Mouse (Mus musculus): ENCODE results near the gene Mustn1. TPM values are rescaled to one million over a fixed set of nuclear protein-coding genes. Genes with fewer than 3 reads are reported as not detected.

Mustn1 gene
- polyA plus RNA-seq, 1 experiment from 2014 or later = 5.9 TPM

GRCm38 (mm10) chr14:30880811-30881717 lies 2.1 kb downstream of the Mustn1 start:
- no peak for ATAC-seq (ENCODE audit: insufficient number of reproducible peaks, insufficient read depth, low FRiP score, low TSS enrichment, low read depth)
- 81% methylated on average over 17 of the region's 17 CpGs for WGBS
- Histone ChIP-seq H3K36me3 (peaks cover 13% of the 10 kb centered on the region), H3K27me3 (no peaks in the 10 kb centered on the region), H3K9me3 (no peaks in the 10 kb centered on the region), H3K9ac (replicated peaks) (no peak overlapping the region), H3K27ac (no peak overlapping the region), H3K4me1 (replicated peaks) (0 out of 2 replicates have a peak, but pooled peaks cover 4% of the 10 kb centered on the region), H3K4me3 (replicated peaks) (no peak overlapping the region), H3K4me2 (no peak overlapping the region)

DNA sequence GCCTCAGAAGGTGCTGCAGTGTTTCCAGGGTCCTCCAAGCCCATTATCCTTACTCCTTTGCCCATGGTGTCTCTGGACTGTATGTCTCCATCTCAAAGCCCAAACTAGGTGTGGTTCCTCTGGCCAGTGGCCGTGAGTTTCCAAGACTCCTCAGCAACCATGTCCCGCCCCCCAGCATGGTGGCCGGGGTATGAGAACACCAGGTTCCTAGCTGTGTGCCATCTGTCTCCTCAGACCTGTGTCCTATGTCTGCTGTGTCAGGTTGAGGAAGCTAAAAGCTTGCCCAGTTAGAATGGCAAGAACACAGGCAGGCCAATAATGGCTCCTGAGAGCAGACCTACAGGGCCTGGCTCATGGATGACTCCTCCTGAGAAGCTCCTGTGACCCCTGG lies 2.7 kb downstream of the Mustn1 start:
- Histone ChIP-seq H3K36me3 (peaks cover 7% of the 10 kb centered on the region; the same call in 1 of the 2 replicates), H3K4me3 (replicated peaks) (no peak overlapping the region), H3K27ac (no peak overlapping the region), H3K4me1 (replicated peaks) (0 out of 2 replicates have a peak, but pooled peaks cover 4% of the 10 kb centered on the region), H3K9me3 (no peaks in the 10 kb centered on the region), H3K27me3 (no peaks in the 10 kb centered on the region), H3K9ac (replicated peaks) (no peak overlapping the region), H3K4me2 (no peak overlapping the region)
- no peak for ATAC-seq (ENCODE audit: insufficient number of reproducible peaks, insufficient read depth, low FRiP score, low TSS enrichment, low read depth)
- 95% methylated on average over 3 of the region's 3 CpGs for WGBS

GRCm38 (mm10) chr14:30885298-30885697 lies 6.3 kb downstream of the Mustn1 start:
- Histone ChIP-seq H3K27ac (no peak overlapping the region), H3K4me3 (replicated peaks) (no peak overlapping the region), H3K36me3 (no peaks in the 10 kb centered on the region), H3K4me1 (replicated peaks) (peaks cover 8% of the 10 kb centered on the region), H3K4me2 (no peak overlapping the region), H3K9ac (replicated peaks) (no peak overlapping the region), H3K9me3 (no peaks in the 10 kb centered on the region), H3K27me3 (no peaks in the 10 kb centered on the region)
- 20% methylated on average over 3 of the region's 3 CpGs for WGBS
- ATAC-seq (ENCODE audit: insufficient number of reproducible peaks, insufficient read depth, low FRiP score, low TSS enrichment, low read depth) = no peak

GRCm38 (mm10) chr14:30886204-30886603 lies 7.2 kb downstream of the Mustn1 start, which contains the start of gene Itih4:
Itih4 (plus strand) TSS chr14:30886476.
- Histone ChIP-seq H3K4me3 (replicated peaks) (no peak within 1 kb of the TSS), H3K36me3 (no peaks in the 10 kb centered on the region), H3K9me3 (no peaks in the 10 kb centered on the region), H3K4me1 (replicated peaks) (peaks cover 8% of the 10 kb centered on the region), H3K27ac (no peak within 1 kb of the TSS), H3K4me2 (no peak within 1 kb of the TSS), H3K27me3 (no peaks in the 10 kb centered on the region), H3K9ac (replicated peaks) (no peak within 1 kb of the TSS)
- no peak for ATAC-seq (ENCODE audit: insufficient number of reproducible peaks, insufficient read depth, low FRiP score, low TSS enrichment, low read depth)
- WGBS = 77% methylated on average over 3 of the region's 3 CpGs

- Histone ChIP-seq H3K4me1 (replicated peaks) (peaks cover 8% of the 10 kb centered on the region), H3K27ac (no peak overlapping the region), H3K27me3 (no peaks in the 10 kb centered on the region), H3K4me2 (0 out of 2 replicates have a peak overlapping the region, but pooled peaks have one; percentile 27), H3K4me3 (replicated peaks) (no peak overlapping the region), H3K9ac (replicated peaks) (no peak overlapping the region), H3K36me3 (no peaks in the 10 kb centered on the region), H3K9me3 (no peaks in the 10 kb centered on the region)
- 14% methylated on average over 9 of the region's 9 CpGs for WGBS
- ATAC-seq (ENCODE audit: insufficient number of reproducible peaks, insufficient read depth, low FRiP score, low TSS enrichment, low read depth) = no peak
These were observed 9.3 kb downstream of the Mustn1 start for GRCm38 (mm10) chr14:30888271-30888732.

DNA sequence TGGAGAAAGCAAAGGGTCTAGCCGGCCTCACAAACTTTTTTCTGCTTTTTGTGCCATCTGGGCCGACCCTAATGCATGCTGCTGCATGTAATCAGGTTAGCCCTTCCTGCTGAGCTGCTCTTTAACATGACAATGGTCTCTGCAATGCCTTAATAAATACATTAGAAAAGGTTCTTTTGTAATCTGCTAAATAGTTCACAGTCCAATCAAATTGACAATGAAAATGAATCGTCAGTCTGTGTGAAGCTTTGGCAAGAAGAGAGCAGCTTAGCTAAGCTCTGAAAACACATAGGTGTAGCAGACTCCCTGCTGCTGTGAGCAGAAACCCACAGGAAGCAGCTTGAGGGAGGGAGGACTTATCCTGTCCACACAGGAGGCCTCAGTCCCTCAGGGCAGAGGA lies 21.0 kb downstream of the Mustn1 start:
- H3K27me3 ChIP-seq = no peaks in the 10 kb centered on the region
- no peak overlapping the region for H3K4me3 ChIP-seq (replicated peaks)
- no peak for ATAC-seq (ENCODE audit: insufficient number of reproducible peaks, insufficient read depth, low FRiP score, low TSS enrichment, low read depth)
- H3K4me2 ChIP-seq = no peak overlapping the region
- WGBS = 74% methylated on average over 3 of the region's 3 CpGs
- no peaks in the 10 kb centered on the region for H3K36me3 ChIP-seq
- H3K4me1 ChIP-seq (replicated peaks) = no peaks in the 10 kb centered on the region
- no peak overlapping the region for H3K27ac ChIP-seq
- no peak overlapping the region for H3K9ac ChIP-seq (replicated peaks)
- H3K9me3 ChIP-seq = 0 out of 2 replicates have a peak, but pooled peaks cover 6% of the 10 kb centered on the region

DNA sequence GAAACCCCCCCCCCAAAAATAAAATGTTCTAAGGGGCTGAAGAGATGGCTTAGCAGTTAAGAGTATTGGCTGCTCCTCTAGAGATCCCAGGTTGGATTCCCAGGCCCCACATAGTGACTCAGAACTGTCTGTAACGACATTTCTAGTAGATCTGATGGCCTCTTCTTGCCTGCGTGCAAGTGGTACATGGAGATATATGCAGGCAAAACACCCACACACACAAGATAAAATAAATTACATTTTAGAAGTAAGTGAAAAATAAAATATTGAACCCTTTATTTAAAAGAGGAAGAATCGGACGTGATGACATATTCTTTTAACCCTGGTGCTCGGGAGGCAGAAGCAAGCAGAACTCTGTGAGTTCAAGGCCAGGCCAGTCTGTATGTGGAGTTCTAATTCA lies 23.6 kb downstream of the Mustn1 start:
- H3K4me2 ChIP-seq = no peak overlapping the region
- no peaks in the 10 kb centered on the region for H3K4me1 ChIP-seq (replicated peaks)
- WGBS = 88% methylated on average over 5 of the region's 5 CpGs
- no peak overlapping the region for H3K9ac ChIP-seq (replicated peaks)
- no peaks in the 10 kb centered on the region for H3K36me3 ChIP-seq
- no peaks in the 10 kb centered on the region for H3K27me3 ChIP-seq
- no peak overlapping the region for H3K4me3 ChIP-seq (replicated peaks)
- 0 out of 2 replicates have a peak, but pooled peaks cover 6% of the 10 kb centered on the region for H3K9me3 ChIP-seq
- no peak for ATAC-seq (ENCODE audit: insufficient number of reproducible peaks, insufficient read depth, low FRiP score, low TSS enrichment, low read depth)
- H3K27ac ChIP-seq = no peak overlapping the region

DNA sequence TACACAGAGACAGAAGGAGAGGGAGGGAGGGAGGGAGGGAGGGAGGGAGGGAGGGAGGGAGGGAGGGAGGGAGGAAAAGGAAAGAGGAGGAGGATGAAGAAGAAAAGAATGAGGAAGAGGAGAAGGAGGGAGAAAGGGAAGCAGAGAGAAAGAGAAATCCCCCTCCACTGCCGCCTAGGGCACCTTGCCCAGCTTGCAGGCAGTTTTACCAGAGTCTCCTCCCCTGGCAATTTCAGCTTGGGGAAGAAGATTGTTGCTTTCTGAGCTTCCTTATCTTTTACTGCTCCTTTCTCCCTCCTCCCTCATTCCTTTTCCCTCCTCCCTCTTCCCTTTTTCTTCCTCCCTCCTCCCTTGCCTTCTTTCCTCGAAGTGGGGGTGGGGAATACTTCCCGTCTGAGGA lies 24.0 kb downstream of the Mustn1 start:
- no peak overlapping the region for H3K4me3 ChIP-seq (replicated peaks)
- no peak overlapping the region for H3K9ac ChIP-seq (replicated peaks)
- no peaks in the 10 kb centered on the region for H3K4me1 ChIP-seq (replicated peaks)
- no peak for ATAC-seq (ENCODE audit: insufficient number of reproducible peaks, insufficient read depth, low FRiP score, low TSS enrichment, low read depth)
- H3K4me2 ChIP-seq = no peak overlapping the region
- no peaks in the 10 kb centered on the region for H3K36me3 ChIP-seq
- H3K27ac ChIP-seq = no peak overlapping the region
- H3K9me3 ChIP-seq = 0 out of 2 replicates have a peak, but pooled peaks cover 6% of the 10 kb centered on the region
- no peaks in the 10 kb centered on the region for H3K27me3 ChIP-seq
- 58% methylated on average over 2 of the region's 3 CpGs for WGBS

DNA sequence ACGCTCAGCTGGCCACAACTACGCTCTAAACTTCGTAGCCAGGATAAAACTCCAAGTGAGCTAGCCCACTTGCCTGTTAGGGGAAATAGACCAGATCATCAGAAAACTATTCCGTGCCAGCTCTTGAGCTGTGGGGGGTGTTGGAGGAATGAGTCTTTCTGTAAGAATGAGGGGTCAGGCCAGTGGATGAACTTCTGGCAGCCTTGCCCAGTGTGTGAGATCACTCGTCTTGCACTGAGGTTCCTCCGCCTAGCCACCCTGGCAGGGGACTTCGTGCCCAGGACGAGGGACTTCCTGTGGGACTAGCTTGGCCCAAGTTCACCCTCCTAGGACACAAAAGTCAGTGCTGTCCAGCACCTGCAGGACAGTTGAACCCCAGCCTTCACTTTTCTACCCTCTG lies 25.3 kb downstream of the Mustn1 start:
- no peaks in the 10 kb centered on the region for H3K27me3 ChIP-seq
- H3K36me3 ChIP-seq = no peaks in the 10 kb centered on the region
- WGBS = 82% methylated on average over 8 of the region's 8 CpGs
- no peak overlapping the region for H3K9ac ChIP-seq (replicated peaks)
- 0 out of 2 replicates have a peak, but pooled peaks cover 6% of the 10 kb centered on the region for H3K9me3 ChIP-seq
- no peak overlapping the region for H3K27ac ChIP-seq
- no peak overlapping the region for H3K4me2 ChIP-seq
- H3K4me3 ChIP-seq (replicated peaks) = no peak overlapping the region
- ATAC-seq (ENCODE audit: insufficient number of reproducible peaks, insufficient read depth, low FRiP score, low TSS enrichment, low read depth) = no peak
- no peaks in the 10 kb centered on the region for H3K4me1 ChIP-seq (replicated peaks)

- no peak overlapping the region for H3K4me2 ChIP-seq
- no peaks in the 10 kb centered on the region for H3K4me1 ChIP-seq (replicated peaks)
- H3K36me3 ChIP-seq = no peaks in the 10 kb centered on the region
- no peaks in the 10 kb centered on the region for H3K27me3 ChIP-seq
- H3K27ac ChIP-seq = no peak overlapping the region
- H3K9me3 ChIP-seq = no peaks in the 10 kb centered on the region
- no peak for ATAC-seq (ENCODE audit: insufficient number of reproducible peaks, insufficient read depth, low FRiP score, low TSS enrichment, low read depth)
- 90% methylated on average over 6 of the region's 6 CpGs for WGBS
- no peak overlapping the region for H3K4me3 ChIP-seq (replicated peaks)
- H3K9ac ChIP-seq (replicated peaks) = no peak overlapping the region
These were observed 27.0 kb downstream of the Mustn1 start for GRCm38 (mm10) chr14:30906001-30906400.

DNA sequence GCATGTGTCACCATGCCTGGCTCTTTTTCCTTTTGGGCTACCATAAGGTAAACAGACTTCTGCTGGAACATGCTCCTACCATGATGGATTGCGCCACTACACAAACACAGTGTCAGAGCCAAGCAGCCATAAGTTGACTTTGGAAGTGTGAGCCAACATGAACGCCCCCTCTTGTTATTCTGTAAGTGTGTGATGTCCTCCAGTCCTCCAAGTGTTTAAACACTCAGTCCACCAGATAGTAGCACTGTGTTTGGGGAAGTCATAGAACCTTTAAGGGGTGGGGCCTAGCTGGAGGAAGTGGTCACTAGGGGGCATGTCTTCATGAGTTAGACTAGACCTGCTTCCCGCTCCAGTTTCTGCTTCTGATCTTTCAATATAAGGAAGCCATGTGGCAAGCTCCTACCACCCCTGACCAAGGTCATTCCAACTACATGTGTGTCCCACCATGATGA lies 28.8 kb downstream of the Mustn1 start:
- H3K9me3 ChIP-seq = no peaks in the 10 kb centered on the region
- no peaks in the 10 kb centered on the region for H3K4me1 ChIP-seq (replicated peaks)
- H3K9ac ChIP-seq (replicated peaks) = no peak overlapping the region
- H3K27me3 ChIP-seq = no peaks in the 10 kb centered on the region
- 87% methylated on average over 3 of the region's 3 CpGs for WGBS
- H3K36me3 ChIP-seq = no peaks in the 10 kb centered on the region
- H3K4me2 ChIP-seq = no peak overlapping the region
- ATAC-seq (ENCODE audit: insufficient number of reproducible peaks, insufficient read depth, low FRiP score, low TSS enrichment, low read depth) = no peak
- H3K4me3 ChIP-seq (replicated peaks) = no peak overlapping the region
- no peak overlapping the region for H3K27ac ChIP-seq

Measured in limb, embryonic 12.5 days (tissue).